Mouse (Mus musculus) limb, embryonic 12.5 days (tissue): Measurements from ENCODE around the gene Ctbp1. TPM values are rescaled to one million over a fixed set of nuclear protein-coding genes. Genes with fewer than 3 reads are reported as not detected.

Experiments used
- polyA plus RNA-seq: library from polyadenylated mRNA; unstranded; fragments of >200 nt; fragmentation: Nextera tagmentation; extraction: Ambion mirVana; gene quantifications from 2 replicates; pipeline ENCODE4 v1.2.1, GENCODE M21; 2016

Ctbp1 gene
- polyA plus RNA-seq, 1 experiment from 2014 or later, result 439 TPM

Other genes starting within 250 kb of the Ctbp1 start
- gene Slc5a1, start 170.8 kb downstream of the Ctbp1 start, polyA plus RNA-seq, result not detected in 2 replicates
- 1.4 and 2.4 TPM in 2 replicates for gene Spon2, start 56.5 kb downstream of the Ctbp1 start, polyA plus RNA-seq
- 135 and 141 TPM in 2 replicates for gene Maea, start 60.5 kb upstream of the Ctbp1 start, polyA plus RNA-seq
- 11.1 and 12.1 TPM in 2 replicates for gene Uvssa, start 103.6 kb upstream of the Ctbp1 start, polyA plus RNA-seq
- not detected in 2 replicates for gene Nkx1-1, start 159.0 kb upstream of the Ctbp1 start, polyA plus RNA-seq